Mouse (Mus musculus) small intestine, adult 2 months (tissue): Measurements from ENCODE around the gene Rps25.

Experiments
- CTCF ChIP-seq: fragments of 200-500 bp; IDR thresholded peaks from 2 replicates; pipeline ENCODE4 v1.5.1; 2012; ENCODE audit warnings: low read depth, mild to moderate bottlenecking, control low read depth, inconsistent platforms, low read length, moderate library complexity, mixed read lengths; ENCODE audit not compliant: insufficient replicate concordance, insufficient read length; ENCODE audit errors: extremely low read depth
- POLR2A ChIP-seq: fragments of 200-500 bp; IDR thresholded peaks from 2 replicates; pipeline ENCODE4 v1.6.1; 2012; ENCODE audit warnings: low read depth, mild to moderate bottlenecking, control low read depth, inconsistent platforms, low read length, moderate library complexity

DNA sequence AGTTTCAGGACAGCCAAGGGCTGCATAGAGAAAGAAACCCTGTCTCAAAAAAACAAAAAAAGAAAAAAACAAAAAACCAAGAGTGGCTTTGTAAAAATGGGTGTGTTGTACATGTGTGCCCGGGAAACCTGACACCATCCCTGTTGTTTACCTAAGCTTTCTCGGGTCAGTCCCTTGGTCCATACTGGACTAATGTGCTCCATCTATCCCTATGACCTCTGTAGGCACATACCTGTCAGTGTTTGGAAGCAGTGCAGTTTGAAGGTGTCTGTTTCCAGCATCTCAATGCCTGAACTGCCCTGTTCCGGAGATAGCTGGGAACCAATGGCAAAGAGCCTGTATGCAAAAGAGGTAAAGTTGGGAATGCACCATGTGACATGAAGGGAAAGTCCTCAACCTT lies 1.9 kb upstream of the Rps25 start:
- no peak for TF ChIP-seq CTCF
- TF ChIP-seq POLR2A: no peak
